Mouse (Mus musculus): Measurements from ENCODE around the gene Nln. TPM values are rescaled to one million over a fixed set of nuclear protein-coding genes. Genes with fewer than 3 reads are reported as not detected.

Nln gene
- polyA plus RNA-seq, 1 experiment from 2014 or later, result 24.3 TPM

GRCm38 (mm10) chr13:104058761-104059160 is 50.7 kb downstream of the Nln start:
- no peaks in the 10 kb centered on the region for H3K9me3 ChIP-seq (replicated peaks; ENCODE audit: control insufficient read depth, low read length)
- H3K36me3 ChIP-seq (replicated peaks; ENCODE audit: control insufficient read depth, insufficient read depth, low read depth, low read length), result no peaks in the 10 kb centered on the region
- no peaks in the 10 kb centered on the region for H3K27me3 ChIP-seq (ENCODE audit: control insufficient read depth, insufficient read depth, low read length)
- DNase-seq (ENCODE audit: low spot score) (no peak), ATAC-seq (replicated peaks; ENCODE audit: insufficient number of reproducible peaks, low FRiP score, low TSS enrichment, low read depth) (no peak)
- H3K4me3 ChIP-seq (ENCODE audit: low read depth, low read length), result no peak overlapping the region
- H3K27ac ChIP-seq (replicated peaks; ENCODE audit: low read depth, low read length), result no peak overlapping the region
- WGBS, result 91% methylated on average over 9 of the region's 9 CpGs
- H3K4me2 ChIP-seq (ENCODE audit: low read depth, low read length), result no peak overlapping the region
- no peaks in the 10 kb centered on the region for H3K4me1 ChIP-seq (ENCODE audit: control insufficient read depth, insufficient read depth, low read length)
- no peak overlapping the region for H3K9ac ChIP-seq (replicated peaks; ENCODE audit: low read length)

GRCm38 (mm10) chr13:104052271-104052753 is 57.1 kb downstream of the Nln start:
- Histone ChIP-seq H3K9ac (replicated peaks; ENCODE audit: low read length) (no peak overlapping the region), H3K4me3 (ENCODE audit: low read depth, low read length) (no peak overlapping the region), H3K36me3 (replicated peaks; ENCODE audit: control insufficient read depth, insufficient read depth, low read depth, low read length) (no peaks in the 10 kb centered on the region), H3K27me3 (ENCODE audit: control insufficient read depth, insufficient read depth, low read length) (no peaks in the 10 kb centered on the region), H3K27ac (replicated peaks; ENCODE audit: low read depth, low read length) (no peak overlapping the region), H3K9me3 (replicated peaks; ENCODE audit: control insufficient read depth, low read length) (no peaks in the 10 kb centered on the region), H3K4me2 (ENCODE audit: low read depth, low read length) (no peak overlapping the region), H3K4me1 (ENCODE audit: control insufficient read depth, insufficient read depth, low read length) (no peaks in the 10 kb centered on the region)
- ATAC-seq (replicated peaks; ENCODE audit: insufficient number of reproducible peaks, low FRiP score, low TSS enrichment, low read depth) (no peak), DNase-seq (ENCODE audit: low spot score) (no peak)
- WGBS, result 87% methylated on average over 9 of the region's 9 CpGs

- ATAC-seq (replicated peaks; ENCODE audit: insufficient number of reproducible peaks, low FRiP score, low TSS enrichment, low read depth) (no peak), DNase-seq (ENCODE audit: low spot score) (peak; percentile 71)
- no peak overlapping the region for H3K4me2 ChIP-seq (ENCODE audit: low read depth, low read length)
- H3K4me3 ChIP-seq (ENCODE audit: low read depth, low read length), result no peak overlapping the region
- no peaks in the 10 kb centered on the region for H3K27me3 ChIP-seq (ENCODE audit: control insufficient read depth, insufficient read depth, low read length)
- no peaks in the 10 kb centered on the region for H3K4me1 ChIP-seq (ENCODE audit: control insufficient read depth, insufficient read depth, low read length)
- H3K27ac ChIP-seq (replicated peaks; ENCODE audit: low read depth, low read length), result no peak overlapping the region
- H3K9me3 ChIP-seq (replicated peaks; ENCODE audit: control insufficient read depth, low read length), result no peaks in the 10 kb centered on the region
- no peaks in the 10 kb centered on the region for H3K36me3 ChIP-seq (replicated peaks; ENCODE audit: control insufficient read depth, insufficient read depth, low read depth, low read length)
- 65% methylated on average over 3 of the region's 3 CpGs for WGBS
- no peak overlapping the region for H3K9ac ChIP-seq (replicated peaks; ENCODE audit: low read length)
Measured at GRCm38 (mm10) chr13:104048835-104049234, 60.6 kb downstream of the Nln start.

GRCm38 (mm10) chr13:104045108-104045507 is 64.3 kb downstream of the Nln start:
- ATAC-seq (replicated peaks; ENCODE audit: insufficient number of reproducible peaks, low FRiP score, low TSS enrichment, low read depth) (no peak), DNase-seq (ENCODE audit: low spot score) (no peak)
- Histone ChIP-seq H3K4me1 (ENCODE audit: control insufficient read depth, insufficient read depth, low read length) (no peaks in the 10 kb centered on the region), H3K9ac (replicated peaks; ENCODE audit: low read length) (no peak overlapping the region), H3K9me3 (replicated peaks; ENCODE audit: control insufficient read depth, low read length) (no peaks in the 10 kb centered on the region), H3K4me2 (ENCODE audit: low read depth, low read length) (no peak overlapping the region), H3K27me3 (ENCODE audit: control insufficient read depth, insufficient read depth, low read length) (no peaks in the 10 kb centered on the region), H3K27ac (replicated peaks; ENCODE audit: low read depth, low read length) (no peak overlapping the region), H3K4me3 (ENCODE audit: low read depth, low read length) (no peak overlapping the region), H3K36me3 (replicated peaks; ENCODE audit: control insufficient read depth, insufficient read depth, low read depth, low read length) (no peaks in the 10 kb centered on the region)
- 90% methylated on average over 4 of the region's 4 CpGs for WGBS

DNA sequence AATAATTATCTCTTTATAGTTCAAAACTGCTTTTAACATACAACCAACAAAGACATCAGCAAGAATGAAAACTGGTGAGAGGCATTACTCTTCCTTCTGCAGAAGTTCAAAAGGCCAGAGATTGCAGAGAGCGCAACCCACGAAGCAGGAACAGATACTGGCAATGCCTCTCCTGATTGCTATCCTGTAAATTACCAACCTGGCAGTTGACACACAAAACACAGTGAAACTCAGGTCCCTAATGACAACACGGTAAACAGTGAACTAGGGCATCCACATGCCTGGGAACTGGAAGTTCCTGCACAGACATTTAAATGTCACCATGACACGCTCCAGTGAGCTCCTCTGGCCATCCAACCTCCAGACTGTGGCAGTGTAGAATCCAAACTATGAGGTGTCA is 65.1 kb downstream of the Nln start:
- no peaks in the 10 kb centered on the region for H3K9me3 ChIP-seq (replicated peaks; ENCODE audit: control insufficient read depth, low read length)
- no peaks in the 10 kb centered on the region for H3K36me3 ChIP-seq (replicated peaks; ENCODE audit: control insufficient read depth, insufficient read depth, low read depth, low read length)
- no peak overlapping the region for H3K4me2 ChIP-seq (ENCODE audit: low read depth, low read length)
- H3K4me3 ChIP-seq (ENCODE audit: low read depth, low read length), result no peak overlapping the region
- no peaks in the 10 kb centered on the region for H3K4me1 ChIP-seq (ENCODE audit: control insufficient read depth, insufficient read depth, low read length)
- H3K9ac ChIP-seq (replicated peaks; ENCODE audit: low read length), result no peak overlapping the region
- 89% methylated on average over 4 of the region's 4 CpGs for WGBS
- DNase-seq (ENCODE audit: low spot score) (no peak), ATAC-seq (replicated peaks; ENCODE audit: insufficient number of reproducible peaks, low FRiP score, low TSS enrichment, low read depth) (no peak)
- H3K27me3 ChIP-seq (ENCODE audit: control insufficient read depth, insufficient read depth, low read length), result no peaks in the 10 kb centered on the region
- H3K27ac ChIP-seq (replicated peaks; ENCODE audit: low read depth, low read length), result no peak overlapping the region

GRCm38 (mm10) chr13:104042738-104043137 is 66.7 kb downstream of the Nln start:
- H3K4me3 ChIP-seq (ENCODE audit: low read depth, low read length), result no peak overlapping the region
- H3K27me3 ChIP-seq (ENCODE audit: control insufficient read depth, insufficient read depth, low read length), result no peaks in the 10 kb centered on the region
- H3K27ac ChIP-seq (replicated peaks; ENCODE audit: low read depth, low read length), result no peak overlapping the region
- 88% methylated on average over 8 of the region's 8 CpGs for WGBS
- H3K9ac ChIP-seq (replicated peaks; ENCODE audit: low read length), result no peak overlapping the region
- no peaks in the 10 kb centered on the region for H3K4me1 ChIP-seq (ENCODE audit: control insufficient read depth, insufficient read depth, low read length)
- no peaks in the 10 kb centered on the region for H3K36me3 ChIP-seq (replicated peaks; ENCODE audit: control insufficient read depth, insufficient read depth, low read depth, low read length)
- DNase-seq (ENCODE audit: low spot score), result no peak
- H3K9me3 ChIP-seq (replicated peaks; ENCODE audit: control insufficient read depth, low read length), result no peaks in the 10 kb centered on the region
- ATAC-seq (replicated peaks; ENCODE audit: insufficient number of reproducible peaks, low FRiP score, low TSS enrichment, low read depth), result no peak
- no peak overlapping the region for H3K4me2 ChIP-seq (ENCODE audit: low read depth, low read length)

GRCm38 (mm10) chr13:104041481-104041880 is 67.9 kb downstream of the Nln start:
- no peak overlapping the region for H3K27ac ChIP-seq (replicated peaks; ENCODE audit: low read depth, low read length)
- no peak overlapping the region for H3K9ac ChIP-seq (replicated peaks; ENCODE audit: low read length)
- no peaks in the 10 kb centered on the region for H3K27me3 ChIP-seq (ENCODE audit: control insufficient read depth, insufficient read depth, low read length)
- no peaks in the 10 kb centered on the region for H3K36me3 ChIP-seq (replicated peaks; ENCODE audit: control insufficient read depth, insufficient read depth, low read depth, low read length)
- 94% methylated on average over 7 of the region's 7 CpGs for WGBS
- DNase-seq (ENCODE audit: low spot score), result no peak
- no peaks in the 10 kb centered on the region for H3K4me1 ChIP-seq (ENCODE audit: control insufficient read depth, insufficient read depth, low read length)
- H3K9me3 ChIP-seq (replicated peaks; ENCODE audit: control insufficient read depth, low read length), result no peaks in the 10 kb centered on the region
- no peak overlapping the region for H3K4me3 ChIP-seq (ENCODE audit: low read depth, low read length)
- no peak for ATAC-seq (replicated peaks; ENCODE audit: insufficient number of reproducible peaks, low FRiP score, low TSS enrichment, low read depth)
- H3K4me2 ChIP-seq (ENCODE audit: low read depth, low read length), result no peak overlapping the region

- H3K9ac ChIP-seq (replicated peaks; ENCODE audit: low read length), result no peak overlapping the region
- no peak overlapping the region for H3K4me2 ChIP-seq (ENCODE audit: low read depth, low read length)
- H3K36me3 ChIP-seq (replicated peaks; ENCODE audit: control insufficient read depth, insufficient read depth, low read depth, low read length), result no peaks in the 10 kb centered on the region
- ATAC-seq (replicated peaks; ENCODE audit: insufficient number of reproducible peaks, low FRiP score, low TSS enrichment, low read depth) (no peak), DNase-seq (ENCODE audit: low spot score) (no peak)
- H3K9me3 ChIP-seq (replicated peaks; ENCODE audit: control insufficient read depth, low read length), result no peaks in the 10 kb centered on the region
- H3K4me1 ChIP-seq (ENCODE audit: control insufficient read depth, insufficient read depth, low read length), result no peaks in the 10 kb centered on the region
- no peak overlapping the region for H3K4me3 ChIP-seq (ENCODE audit: low read depth, low read length)
- no peak overlapping the region for H3K27ac ChIP-seq (replicated peaks; ENCODE audit: low read depth, low read length)
- 83% methylated on average over 4 of the region's 4 CpGs for WGBS
- H3K27me3 ChIP-seq (ENCODE audit: control insufficient read depth, insufficient read depth, low read length), result no peaks in the 10 kb centered on the region
Measured at GRCm38 (mm10) chr13:104040950-104041349, 68.5 kb downstream of the Nln start.
